Mouse (Mus musculus): ENCODE results near the gene Ascc1. TPM values are rescaled to one million over a fixed set of nuclear protein-coding genes. Genes with fewer than 3 reads are reported as not detected.
A peak's percentile ranks its signal among the peaks of the same experiment; 100 is the strongest.

Gene Ascc1
- total RNA-seq, 2 experiments from 2014 or later, result 23.2 to 25.9 TPM

DNA sequence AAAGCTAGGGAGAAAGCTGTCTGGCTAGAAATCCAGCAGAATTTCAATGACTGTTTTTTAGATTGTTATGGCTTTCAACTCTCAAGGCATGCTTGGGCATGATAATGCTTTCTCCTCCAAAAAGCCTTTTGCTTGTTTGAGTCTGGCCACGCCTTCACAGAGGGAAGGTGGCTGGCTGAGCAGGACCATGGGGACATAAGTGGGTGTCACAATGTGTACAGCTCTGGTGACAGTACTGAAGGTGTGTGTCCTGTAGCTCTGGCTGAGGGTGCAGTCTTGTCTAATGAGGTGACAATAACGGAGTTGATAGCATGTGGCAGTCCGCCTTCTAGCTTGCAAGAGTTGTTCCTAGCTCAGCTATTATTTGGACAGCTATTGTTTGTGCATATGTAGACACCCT, 77.6 kb downstream of the Ascc1 start:
- DNase-seq, result peak; percentile 47 to 51

DNA sequence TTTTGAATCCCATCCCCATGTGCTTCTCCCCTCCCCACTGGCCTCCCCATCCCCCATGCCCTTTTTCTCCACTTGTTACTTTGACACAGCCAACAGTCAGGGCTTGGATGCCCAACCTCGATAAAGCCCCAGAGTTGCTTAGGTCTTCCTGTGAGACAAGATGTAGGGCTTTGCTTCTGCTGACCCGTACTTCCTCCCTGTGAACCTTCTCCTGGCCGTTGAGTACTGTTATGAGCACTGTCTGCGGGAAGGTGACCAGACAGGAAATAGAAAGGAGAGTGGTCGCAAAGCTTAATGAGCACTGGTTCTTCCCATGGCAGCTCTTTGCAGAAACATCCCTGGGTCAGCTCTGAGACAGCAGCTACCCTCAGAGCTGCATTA, 78.0 kb downstream of the Ascc1 start:
- DNase-seq, result no peak

DNA sequence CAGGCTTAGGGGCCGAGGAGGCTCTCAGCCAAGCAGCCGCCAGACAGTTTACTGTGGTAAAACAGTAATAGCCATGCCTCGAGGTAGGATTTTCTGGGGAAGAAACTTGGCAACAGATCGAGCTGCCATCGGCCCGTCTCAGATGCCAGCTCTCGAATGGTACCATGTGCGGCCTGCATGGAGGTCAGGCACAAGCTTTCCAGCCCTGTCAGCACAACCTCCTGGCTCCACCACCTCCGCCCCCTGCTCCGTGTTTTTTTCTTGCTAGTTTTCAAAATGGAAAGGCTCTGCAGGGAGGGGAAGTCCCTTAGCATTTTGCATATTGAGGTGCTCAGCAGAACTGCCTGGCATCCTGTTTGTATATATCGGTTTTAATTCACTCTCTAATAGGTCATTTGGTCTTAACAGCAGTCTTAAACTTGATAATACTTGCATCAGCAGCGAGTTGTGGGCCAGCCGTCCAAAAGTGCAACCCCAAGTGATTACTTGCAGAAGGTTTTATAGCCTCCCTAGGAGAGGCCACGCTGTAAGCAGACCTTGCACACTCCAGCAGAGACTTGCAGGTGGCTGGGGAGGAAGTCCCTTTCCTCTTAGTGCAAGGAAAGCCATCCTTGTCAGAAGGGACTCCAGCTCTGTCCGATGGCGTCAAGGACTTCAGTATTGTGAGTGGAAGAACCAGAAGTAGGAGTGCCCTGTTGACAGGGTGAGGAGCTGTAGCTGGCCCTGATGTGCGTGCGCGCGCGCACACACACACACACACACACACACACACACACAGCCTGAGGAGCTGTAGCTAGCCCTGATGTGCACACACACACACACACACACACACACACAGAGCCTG, 78.6 kb downstream of the Ascc1 start:
- peak; percentile 71 for DNase-seq

DNA sequence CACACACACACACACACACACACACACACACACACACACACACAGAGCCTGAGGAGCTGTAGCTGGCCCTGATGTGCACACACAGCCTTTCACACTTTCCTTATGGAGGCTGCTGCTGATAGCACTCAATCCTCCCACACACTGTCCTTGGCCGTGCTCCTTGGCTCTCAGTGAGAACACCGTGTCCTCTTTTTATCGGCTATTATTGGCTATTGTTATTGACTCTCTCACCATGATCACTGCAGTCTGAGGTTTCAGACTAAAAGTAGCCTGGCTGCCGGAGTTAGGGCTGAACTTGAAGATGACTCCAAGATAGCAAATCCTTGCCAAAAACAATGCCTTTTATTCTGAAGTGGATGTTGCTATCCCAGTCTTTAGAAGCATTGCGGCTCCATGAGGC, 79.3 kb downstream of the Ascc1 start:
- peak; percentile 91 to 95 for DNase-seq

DNA sequence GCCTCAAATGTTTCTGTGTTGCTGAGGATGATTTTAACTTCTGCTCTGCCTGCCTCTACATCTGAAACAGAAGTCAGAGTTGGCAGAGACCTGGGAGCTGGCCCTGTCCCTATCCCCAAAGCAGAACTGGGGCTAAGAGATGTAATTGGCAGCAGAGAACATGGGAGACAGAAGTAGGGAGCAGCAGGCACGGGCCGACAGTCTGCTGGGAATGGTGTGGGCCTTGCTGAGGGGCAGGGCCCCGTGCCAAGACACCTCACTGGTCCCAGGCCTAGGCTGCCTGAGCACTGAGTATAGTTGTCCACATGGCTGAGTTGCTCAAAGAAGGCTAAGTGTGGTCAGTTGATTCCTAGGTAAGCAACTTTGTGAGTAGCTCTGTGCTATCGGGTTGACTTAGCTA, 81.5 kb downstream of the Ascc1 start:
- DNase-seq, result peak; percentile 37 to 39

DNA sequence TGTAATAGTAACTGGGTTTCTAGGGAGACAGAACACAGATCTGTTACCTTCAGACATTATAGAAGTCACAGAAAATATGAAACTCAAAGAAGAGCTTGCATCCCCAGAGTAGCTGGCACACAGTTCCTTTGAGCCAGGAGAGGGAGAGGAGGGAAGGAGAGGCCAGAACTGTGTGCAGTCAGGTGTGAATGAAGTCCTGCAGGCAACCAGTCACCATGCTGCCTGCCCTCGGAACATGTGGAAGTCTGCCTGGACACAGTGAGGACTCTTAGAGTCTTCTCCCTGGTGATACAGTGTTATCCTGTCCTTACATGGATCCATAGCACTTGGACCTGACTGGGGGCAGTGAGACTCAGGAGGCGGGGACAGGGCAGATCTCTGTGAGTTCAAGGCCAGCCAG, 89.7 kb downstream of the Ascc1 start:
- DNase-seq, result no peak

DNA sequence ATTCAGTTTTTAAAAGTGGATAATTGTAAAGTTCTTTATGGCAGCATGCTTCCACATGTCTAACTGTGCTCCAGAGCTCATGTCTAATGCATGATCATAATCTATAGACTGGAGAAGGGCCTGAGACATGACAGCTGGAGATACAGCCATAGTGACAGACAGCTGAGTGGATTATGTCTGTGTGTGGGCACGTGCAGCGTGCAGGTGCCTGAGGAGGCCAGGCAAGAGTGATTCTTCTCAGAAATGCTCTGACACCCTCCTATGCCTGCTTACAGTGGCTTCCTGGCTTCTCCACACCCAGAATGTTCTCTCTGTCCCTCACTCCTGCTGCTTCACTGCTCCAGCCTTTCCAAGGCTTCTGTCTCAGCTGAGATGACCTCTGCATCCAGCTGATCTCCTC, 91.1 kb downstream of the Ascc1 start:
- DNase-seq, result no peak

DNA sequence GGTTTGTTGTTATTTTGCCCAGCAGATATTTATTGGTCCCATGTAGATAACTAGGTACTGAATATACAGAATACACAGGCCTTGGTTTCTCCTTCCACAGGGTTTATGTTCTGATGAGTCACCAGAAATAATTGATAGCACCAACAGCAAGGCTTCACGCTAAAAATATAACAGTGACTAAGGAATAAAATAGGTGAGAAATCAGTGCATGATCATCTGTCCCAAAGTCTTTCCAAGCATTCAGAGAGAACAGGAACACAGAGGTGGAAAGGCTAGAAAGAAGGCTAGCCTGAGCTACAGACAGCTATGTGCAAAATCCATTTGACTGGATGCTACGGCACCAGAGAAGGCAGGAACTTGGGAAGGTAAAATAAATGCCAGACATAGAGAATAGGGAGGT, 93.0 kb downstream of the Ascc1 start:
- DNase-seq, result no peak

DNA sequence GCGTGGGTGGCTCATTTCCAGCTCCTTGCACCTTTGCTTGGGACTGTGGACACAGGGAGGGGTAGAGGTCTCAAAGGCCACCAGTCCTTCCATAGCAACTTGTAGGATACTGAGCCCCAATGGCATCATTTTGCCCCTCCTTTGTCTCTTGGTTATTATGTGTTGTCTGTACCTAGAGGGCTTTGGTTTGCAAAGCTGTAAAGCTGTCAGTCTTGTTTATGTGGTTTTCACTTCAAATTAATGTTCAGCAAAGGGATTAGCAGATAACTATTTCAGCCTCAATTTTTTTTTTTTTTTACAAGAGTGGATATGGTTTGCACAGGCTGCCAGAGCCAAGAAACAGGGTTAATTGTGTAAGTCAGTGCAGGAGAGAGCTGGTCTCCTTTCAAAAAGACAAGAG, 93.7 kb downstream of the Ascc1 start:
- DNase-seq, result no peak

DNA sequence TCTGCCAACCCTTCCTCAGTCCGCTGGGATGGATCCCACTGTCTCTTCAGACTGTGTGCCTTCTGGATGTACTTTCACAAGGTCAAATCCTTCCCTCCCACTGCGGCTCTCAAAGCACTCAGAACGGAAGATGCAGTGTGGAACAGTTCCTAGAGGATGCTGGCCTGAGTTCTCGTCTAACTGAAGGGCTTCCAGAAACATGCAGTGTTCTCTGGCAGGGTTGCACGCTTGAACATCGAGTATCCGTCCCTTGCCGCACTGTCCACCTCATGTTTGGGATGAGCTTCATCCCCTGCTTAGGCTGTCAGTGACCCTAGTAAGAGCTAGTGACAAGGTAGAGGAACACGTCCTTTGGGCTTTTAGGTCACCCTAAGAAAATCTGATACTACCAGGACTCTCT, 94.5 kb downstream of the Ascc1 start:
- no peak for DNase-seq

DNA sequence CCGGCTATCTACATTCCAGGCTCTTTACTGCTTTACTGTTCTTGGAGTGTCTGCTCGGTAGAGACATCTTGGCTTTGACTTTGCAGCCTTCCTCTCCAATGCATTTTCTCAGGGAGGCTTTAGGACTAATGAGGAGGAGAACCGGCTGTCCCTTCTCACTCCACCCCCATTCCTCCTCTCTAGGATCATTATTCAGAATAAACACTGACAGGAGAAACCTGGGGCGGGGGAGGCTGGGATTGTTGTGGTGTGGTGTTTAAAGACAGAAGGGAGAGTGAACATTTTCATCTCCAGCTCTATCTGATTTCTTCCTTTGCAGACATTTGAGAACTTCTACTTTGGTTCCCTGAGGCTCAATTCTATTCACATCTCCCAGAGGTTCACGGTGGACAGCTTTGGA, 95.2 kb downstream of the Ascc1 start:
- DNase-seq, result no peak

DNA sequence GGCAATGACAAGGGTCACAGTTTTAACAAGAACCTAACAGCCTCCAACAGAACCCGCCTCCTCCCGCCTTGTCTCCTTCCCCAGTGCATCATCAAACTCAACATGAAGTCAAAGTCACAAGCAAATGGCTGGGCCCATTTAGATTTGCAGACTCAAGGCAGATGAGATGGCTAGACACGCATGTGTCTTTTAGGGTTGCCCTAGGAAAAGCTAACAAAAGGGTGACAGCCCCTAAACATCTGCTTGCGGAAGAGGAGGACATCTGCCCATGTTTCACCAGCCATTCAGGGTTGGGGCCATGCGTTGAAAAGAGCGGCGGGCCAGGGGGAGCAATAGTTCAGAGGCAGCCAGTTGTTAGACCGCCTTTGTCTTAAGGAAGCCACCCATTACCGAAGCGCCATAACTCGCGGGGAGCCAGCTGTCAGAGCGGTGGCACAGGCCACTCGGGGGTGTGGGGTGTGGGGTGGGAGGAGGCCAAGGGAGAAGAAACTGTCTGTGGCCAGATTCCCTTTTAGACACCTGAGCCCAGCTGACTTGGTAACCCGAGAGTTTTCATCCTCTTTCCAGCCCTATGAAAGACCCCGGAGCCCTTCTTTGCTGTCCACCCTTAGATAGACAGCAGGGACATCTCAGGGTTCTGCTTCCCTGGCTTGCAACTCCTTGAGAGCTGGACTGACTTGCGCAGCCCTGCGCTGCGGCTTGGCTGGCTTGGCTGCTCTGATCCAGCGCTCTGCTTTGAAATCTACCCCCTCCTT, 103.0 kb downstream of the Ascc1 start:
- DNase-seq, result no peak

DNA sequence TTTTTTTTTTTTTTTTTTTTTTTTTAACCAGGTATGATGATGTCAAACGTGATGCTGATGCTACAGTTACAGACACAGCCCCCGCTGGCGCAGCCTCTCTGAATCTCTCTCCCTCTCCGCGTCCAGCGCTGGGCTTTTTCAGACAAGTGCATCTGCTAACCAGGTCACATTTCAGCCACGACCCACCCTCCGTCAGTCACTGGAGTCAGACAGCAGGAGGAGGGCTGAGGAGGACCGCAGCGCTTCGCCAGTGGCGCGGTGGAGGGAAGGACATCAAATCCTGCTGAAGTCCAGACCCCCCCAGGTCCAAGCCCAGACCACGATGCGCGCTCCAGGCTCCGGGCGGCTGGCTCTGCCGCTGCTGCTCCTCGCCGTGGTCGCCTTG, 103.5 kb downstream of the Ascc1 start, which contains the start of gene Spock2:
Spock2 (plus strand) TSS at position 74 of the 385 bp plus-strand sequence.
- peak in 1 of 2 experiments; percentile 40 for DNase-seq

DNA sequence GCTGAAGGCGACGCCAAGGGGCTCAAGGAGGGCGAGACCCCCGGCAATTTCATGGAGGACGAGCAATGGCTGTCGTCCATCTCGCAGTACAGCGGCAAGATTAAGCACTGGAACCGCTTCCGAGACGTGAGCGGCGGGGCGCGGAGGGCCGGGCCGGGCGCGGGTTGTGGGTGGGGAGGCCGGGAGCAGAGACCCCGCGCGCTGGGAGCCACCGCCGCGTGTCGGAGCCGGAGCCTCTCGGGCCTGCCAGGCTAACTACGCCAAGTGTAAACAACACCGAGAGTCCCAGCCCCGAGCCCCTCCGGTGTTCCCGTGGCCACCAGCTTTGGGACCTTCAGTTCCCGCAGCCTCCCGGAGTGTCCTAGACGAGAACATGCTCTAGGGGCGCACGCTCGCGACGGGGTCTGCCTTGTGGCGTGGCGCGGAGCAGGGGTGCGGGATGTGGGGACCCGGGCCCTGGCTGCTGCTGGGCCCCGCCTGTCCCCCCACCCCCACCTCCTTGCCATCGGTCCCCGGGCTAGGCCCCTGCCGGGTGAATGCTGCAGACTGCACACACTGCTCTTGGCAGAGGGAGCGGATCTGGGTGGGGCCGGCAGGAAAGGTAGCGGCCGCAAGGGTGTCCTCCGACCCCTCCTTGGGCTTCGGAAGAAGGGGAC, 104.1 kb downstream of the Ascc1 start:
- peak; percentile 70 to 77 for DNase-seq

DNA sequence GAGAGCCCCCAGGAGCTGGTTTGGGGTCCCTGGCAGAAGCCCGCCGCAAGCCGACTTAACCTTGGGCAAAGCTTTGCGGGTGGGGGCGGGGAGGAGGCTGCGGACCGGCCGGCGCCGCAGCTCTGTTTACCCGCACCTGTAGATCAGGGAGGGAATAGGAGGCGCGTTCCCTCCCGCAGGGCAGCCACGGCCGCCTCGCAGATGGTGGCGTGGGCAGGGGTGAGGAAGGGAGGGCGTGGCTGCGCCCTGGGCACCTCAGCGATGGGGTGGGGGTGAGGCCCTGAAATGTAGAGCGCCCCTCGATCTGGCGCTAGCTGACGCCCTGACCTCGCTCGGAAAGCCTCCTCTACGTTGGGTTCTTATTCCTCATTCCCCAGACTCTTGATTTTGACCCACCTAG, 104.8 kb downstream of the Ascc1 start:
- DNase-seq, result peak in 1 of 2 experiments; percentile 25

DNA sequence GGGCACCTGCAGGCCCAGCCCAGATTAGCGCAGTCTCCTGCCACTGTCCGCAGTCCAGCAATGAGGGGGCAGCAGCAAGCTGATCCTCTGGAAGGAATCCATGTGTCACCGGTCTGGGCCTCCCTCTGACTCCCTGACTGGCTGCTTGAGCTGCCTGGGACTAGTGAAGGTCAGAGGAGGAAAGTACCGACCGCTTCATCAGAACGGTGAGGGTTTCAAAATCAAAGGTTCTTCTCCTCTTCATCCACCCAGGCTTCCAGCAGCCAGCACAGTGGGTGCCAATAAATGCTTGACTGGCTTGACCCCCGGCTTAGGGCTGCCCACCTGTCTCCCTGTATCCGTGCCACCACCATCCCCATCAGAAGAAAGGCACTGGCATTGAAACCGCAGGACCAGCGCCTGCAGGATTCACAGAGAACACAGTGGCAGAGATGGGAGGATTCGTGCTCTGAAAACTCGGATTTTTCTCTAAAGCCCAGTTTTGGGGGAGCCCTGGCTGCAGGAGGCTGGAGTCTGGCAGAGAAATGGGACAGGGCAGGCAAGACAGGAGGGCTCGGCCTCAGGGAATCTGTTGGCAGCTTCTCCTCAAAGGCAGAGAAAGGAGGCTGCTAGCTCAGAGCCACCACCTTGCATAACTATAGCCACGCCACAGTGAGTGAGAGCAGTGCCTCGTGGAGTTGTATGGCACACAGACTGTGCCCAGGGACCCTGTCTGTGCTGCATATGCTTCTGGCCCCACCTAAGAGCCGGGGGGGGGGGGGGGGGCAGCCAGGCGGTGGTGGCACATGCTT, 105.9 kb downstream of the Ascc1 start:
- DNase-seq, result no peak

DNA sequence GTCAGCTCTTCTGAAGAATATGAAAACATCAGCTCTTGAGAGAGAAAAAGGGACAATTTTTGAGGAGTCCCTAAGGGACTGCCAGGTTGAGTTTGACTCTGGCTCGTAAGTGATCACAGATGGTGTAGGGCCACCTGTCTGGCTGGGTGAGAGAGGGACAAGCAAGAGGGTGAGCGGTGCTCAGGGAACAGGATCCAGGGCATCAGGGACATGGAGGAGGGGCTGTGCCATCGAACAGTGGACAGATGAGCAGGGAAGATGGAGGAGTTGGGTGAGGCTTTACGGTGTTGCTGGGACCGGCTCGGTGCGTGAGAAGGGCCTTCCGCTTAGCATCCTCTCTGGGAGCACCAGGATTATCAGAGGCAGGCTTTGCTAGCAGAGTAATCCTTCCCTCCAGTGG, 106.7 kb downstream of the Ascc1 start:
- no peak for DNase-seq

DNA sequence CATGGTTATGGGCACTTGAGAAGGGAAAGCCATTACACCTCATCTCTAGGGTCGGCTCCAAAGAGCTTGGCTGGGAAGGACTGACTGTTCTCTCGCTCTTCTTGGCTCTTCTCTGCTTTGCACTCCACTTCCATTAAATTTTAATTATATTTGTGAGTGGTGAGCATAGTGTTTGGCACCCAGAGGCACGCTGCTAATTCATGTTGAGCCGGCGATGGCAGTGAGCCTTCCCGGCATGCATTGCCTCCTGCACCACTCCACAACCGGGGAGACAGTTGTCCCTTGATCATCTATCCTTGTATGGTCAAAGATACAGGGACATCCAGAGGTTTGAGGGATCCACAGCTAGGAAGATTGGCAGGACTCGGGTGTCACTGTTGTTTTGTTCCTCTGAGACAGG, 107.4 kb downstream of the Ascc1 start:
- no peak for DNase-seq

DNA sequence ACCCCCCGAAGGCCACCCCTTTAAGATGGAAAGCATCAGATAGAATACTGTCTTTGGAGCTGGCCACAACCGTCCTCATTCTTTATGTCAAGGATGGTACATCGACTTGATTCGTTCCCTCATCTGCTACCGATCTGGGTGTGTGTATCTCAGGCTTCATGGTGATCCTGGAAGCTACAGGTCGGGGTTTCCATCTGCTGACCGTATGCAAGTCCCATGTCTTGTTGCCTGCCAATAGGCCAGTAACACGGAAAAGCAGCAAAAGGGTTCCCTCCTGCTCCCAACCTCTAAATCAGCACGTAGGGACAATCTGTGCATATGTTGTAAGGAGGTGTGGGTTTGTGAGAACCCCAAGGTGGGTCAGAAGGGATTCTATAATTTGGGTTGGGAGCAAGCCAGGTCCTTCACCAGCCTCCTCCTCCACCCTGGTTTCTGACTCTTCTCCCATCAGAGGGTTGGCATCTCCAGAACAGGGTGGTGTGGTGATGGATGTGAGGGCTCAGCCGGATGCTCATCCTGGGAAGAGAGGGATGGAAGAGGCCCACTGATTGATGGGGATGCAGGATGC, 108.4 kb downstream of the Ascc1 start:
- no peak for DNase-seq

DNA sequence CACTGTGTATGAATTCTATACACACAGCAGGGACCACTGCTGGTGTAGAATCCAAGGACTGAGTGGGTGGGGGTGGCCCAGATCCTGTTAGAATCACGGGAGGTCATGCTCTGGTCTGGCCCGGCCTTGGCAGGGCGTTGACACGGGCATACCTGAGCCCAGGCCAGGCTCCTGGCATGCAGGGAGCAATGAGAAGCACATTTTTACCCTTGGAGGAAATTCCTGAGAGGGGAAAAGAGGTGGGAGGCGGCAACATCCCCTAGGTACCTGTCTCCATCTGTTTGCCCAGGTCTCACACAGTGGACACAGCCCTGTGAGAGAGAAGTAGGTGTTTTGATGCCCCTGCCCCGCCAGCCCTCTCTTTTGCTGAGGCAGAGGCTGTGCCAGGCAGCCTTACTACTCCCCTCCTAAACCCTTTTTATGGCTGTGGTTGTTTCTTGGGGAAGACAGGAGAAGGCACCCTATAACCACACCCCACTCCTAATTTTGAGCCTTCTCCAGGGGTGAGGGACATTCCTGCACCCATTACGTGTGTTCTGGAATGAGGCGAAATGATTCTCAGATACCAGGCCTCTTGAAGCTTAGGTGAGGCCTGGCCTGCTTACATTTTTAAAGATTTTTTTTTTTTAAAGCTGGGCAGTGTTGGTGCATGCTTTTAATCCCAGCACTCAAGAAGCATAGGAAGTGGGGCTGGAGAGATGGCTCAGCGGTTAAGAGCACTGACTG, 111.5 kb downstream of the Ascc1 start:
- no peak for DNase-seq

All from heart, adult 18-20 months (tissue).